Mouse (Mus musculus) small intestine, adult 2 months (tissue): ENCODE data around the gene BC029722.

Source experiments
- CTCF ChIP-seq: fragments of 200-500 bp; IDR thresholded peaks from 2 replicates; pipeline ENCODE4 v1.5.1; 2012; ENCODE audit warnings: low read depth, mild to moderate bottlenecking, control low read depth, inconsistent platforms, low read length, moderate library complexity, mixed read lengths; ENCODE audit not compliant: insufficient replicate concordance, insufficient read length; ENCODE audit errors: extremely low read depth
- POLR2A ChIP-seq: fragments of 200-500 bp; IDR thresholded peaks from 2 replicates; pipeline ENCODE4 v1.6.1; 2012; ENCODE audit warnings: low read depth, mild to moderate bottlenecking, control low read depth, inconsistent platforms, low read length, moderate library complexity

GRCm38 (mm10) chr2:155826630-155827424 is 7.6 kb upstream of the BC029722 start, which contains the start of gene Eif6:
- TF ChIP-seq CTCF: no peak
- peak; percentile 90 for TF ChIP-seq POLR2A
